In the genomic region with DNA sequence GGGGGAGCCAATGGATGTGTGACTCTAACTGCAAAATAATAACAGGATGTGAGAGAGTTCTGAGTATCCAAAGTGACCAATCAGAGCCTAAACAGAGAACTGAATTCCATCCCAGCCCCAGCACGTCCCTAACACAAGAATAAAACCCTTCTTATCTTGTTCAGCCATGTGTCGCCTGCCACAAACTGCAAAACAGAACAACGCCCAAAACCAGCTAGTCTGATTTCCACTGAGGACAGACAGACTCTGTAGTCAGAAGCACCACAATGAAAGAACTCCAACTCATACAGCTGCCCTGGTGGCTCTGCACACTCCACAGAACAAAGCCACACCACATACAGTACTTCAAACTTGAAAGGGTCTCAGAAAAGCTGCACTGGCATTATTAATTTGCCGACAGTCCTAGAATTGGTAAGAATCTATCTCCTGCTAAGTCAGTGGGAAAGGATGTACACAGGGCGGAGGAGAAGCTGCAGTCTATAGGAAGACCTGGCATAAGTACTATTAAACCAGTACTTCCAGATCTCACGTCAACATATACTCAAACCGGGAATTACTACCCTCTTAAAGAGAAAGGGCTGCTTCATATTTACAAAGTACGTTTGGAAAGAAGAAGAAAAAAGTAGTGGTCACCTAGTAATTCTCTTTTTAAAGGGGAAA, we compare ENCODE assay signal across 7 mouse cellular contexts. TPM values are rescaled to one million over a fixed set of nuclear protein-coding genes. Genes with fewer than 3 reads are reported as not detected.
DNase-seq lines count a peak whose midpoint lies in the region; ATAC-seq and TF ChIP-seq lines count a peak whose summit lies in the region.

No protein-coding gene starts in this region.

- no peaks in the 10 kb centered on the region for H3K36me3 ChIP-seq in embryonic facial prominence, embryonic 14.5 days (ENCODE audit: control insufficient read depth, insufficient read depth, low read length)
- no peaks in the 10 kb centered on the region for H3K36me3 ChIP-seq in hindbrain, postnatal 0 days (ENCODE audit: insufficient read depth, low read length)
- H3K36me3 ChIP-seq in midbrain, embryonic 13.5 days: no peaks in the 10 kb centered on the region

- peak overlapping the region; percentile 35 for H3K27ac ChIP-seq in brown adipose tissue, adult 24 weeks (replicated peaks; ENCODE audit: low read depth, low read length)
- no peak overlapping the region for H3K27ac ChIP-seq in embryonic facial prominence, embryonic 14.5 days (replicated peaks; ENCODE audit: low read depth, low read length)
- no peak overlapping the region for H3K27ac ChIP-seq in hindbrain, postnatal 0 days
- H3K27ac ChIP-seq in midbrain, embryonic 13.5 days: no peak overlapping the region

- WGBS in embryonic facial prominence, embryonic 14.5 days: 76% methylated on average over 8 of the region's 8 CpGs
- 70% methylated on average over 8 of the region's 8 CpGs for WGBS in hindbrain, postnatal 0 days
- 70% methylated on average over 8 of the region's 8 CpGs for WGBS in midbrain, embryonic 13.5 days

- TF ChIP-seq CTCF in hindbrain, postnatal 0 days (IDR thresholded peaks at IDR 0.05; ENCODE audit: low read depth): no peak

- H3K27me3 ChIP-seq in embryonic facial prominence, embryonic 14.5 days (replicated peaks; ENCODE audit: control insufficient read depth, insufficient read depth, low read length): no peaks in the 10 kb centered on the region
- no peaks in the 10 kb centered on the region for H3K27me3 ChIP-seq in hindbrain, postnatal 0 days (ENCODE audit: insufficient read depth, low read length)
- no peaks in the 10 kb centered on the region for H3K27me3 ChIP-seq in midbrain, embryonic 13.5 days

- peak overlapping the region; percentile 19; the same call in 1 of the 2 replicates for H3K9ac ChIP-seq in embryonic facial prominence, embryonic 14.5 days (ENCODE audit: low read depth, low read length)
- H3K9ac ChIP-seq in hindbrain, postnatal 0 days (replicated peaks; ENCODE audit: low read length): no peak overlapping the region
- H3K9ac ChIP-seq in midbrain, embryonic 13.5 days (replicated peaks): no peak overlapping the region

- peak overlapping the region; percentile 26 for H3K4me3 ChIP-seq in brown adipose tissue, adult 24 weeks (ENCODE audit: insufficient read depth, low read depth, low read length)
- peak overlapping the region; percentile 78; the same call in 1 of the 2 replicates for H3K4me3 ChIP-seq in embryonic facial prominence, embryonic 14.5 days (ENCODE audit: low read depth, low read length)
- 0 out of 2 replicates have a peak overlapping the region, but pooled peaks have one; percentile 2 for H3K4me3 ChIP-seq in hindbrain, postnatal 0 days (ENCODE audit: low read length)
- H3K4me3 ChIP-seq in midbrain, embryonic 13.5 days (replicated peaks): no peak overlapping the region

- H3K9me3 ChIP-seq in embryonic facial prominence, embryonic 14.5 days (ENCODE audit: control insufficient read depth, low read length): no peaks in the 10 kb centered on the region
- H3K9me3 ChIP-seq in hindbrain, postnatal 0 days (ENCODE audit: low read length): no peaks in the 10 kb centered on the region
- H3K9me3 ChIP-seq in midbrain, embryonic 13.5 days: no peaks in the 10 kb centered on the region

- peak; percentile 4 for DNase-seq in embryonic facial prominence, embryonic 14.5 days (ENCODE audit: low spot score)
- no peak for DNase-seq in hindbrain, postnatal 0 days (ENCODE audit: low spot score)
- no peak for DNase-seq in ovary, postnatal 14 days (ENCODE audit: low spot score)
- no peak for DNase-seq in urinary bladder, postnatal 25 days (ENCODE audit: low spot score)
- no peak for DNase-seq in thymus, postnatal 0 days (ENCODE audit: low spot score)

- H3K4me1 ChIP-seq in brown adipose tissue, adult 24 weeks (ENCODE audit: control insufficient read depth, insufficient read depth, insufficient read length, low read length): peaks cover 13% of the 10 kb centered on the region
- H3K4me1 ChIP-seq in embryonic facial prominence, embryonic 14.5 days (ENCODE audit: control insufficient read depth, insufficient read depth, low read length): peaks cover 24% of the 10 kb centered on the region
- H3K4me1 ChIP-seq in hindbrain, postnatal 0 days (ENCODE audit: insufficient read depth, low read length): peaks cover 11% of the 10 kb centered on the region
- H3K4me1 ChIP-seq in midbrain, embryonic 13.5 days (replicated peaks): peaks cover 47% of the 10 kb centered on the region

- ATAC-seq in embryonic facial prominence, embryonic 14.5 days (ENCODE audit: low read depth): no peak
- ATAC-seq in hindbrain, postnatal 0 days: no peak
- no peak for ATAC-seq in midbrain, embryonic 13.5 days

- H3K4me2 ChIP-seq in embryonic facial prominence, embryonic 14.5 days (ENCODE audit: low read depth, low read length): peak overlapping the region; percentile 83
- H3K4me2 ChIP-seq in hindbrain, postnatal 0 days (ENCODE audit: low read depth, low read length): peak overlapping the region; percentile 91
- H3K4me2 ChIP-seq in midbrain, embryonic 13.5 days (replicated peaks): peak overlapping the region; percentile 96; the same call in 1 of the 2 replicates

RNA-seq across cellular contexts. Expression of a gene that starts 5.0 kb away (rescaled TPM):
- polyA plus RNA-seq in brown adipose tissue, adult 24 weeks (2012; ENCODE audit: insufficient read depth, insufficient read length, missing spikeins): 47.7 and 58.9 TPM in 2 replicates
- 14.0 and 15.5 TPM in 2 replicates for polyA plus RNA-seq in embryonic facial prominence, embryonic 14.5 days (2014; fragmentation: Nextera tagmentation; extraction: Ambion mirVana)
- 86.0 and 116 TPM in 2 replicates for total RNA-seq in hindbrain, postnatal 0 days (2014; rRNA removed)
- polyA plus RNA-seq in hindbrain, postnatal 0 days (2015; fragmentation: Nextera tagmentation; extraction: Ambion mirVana): 14.0 and 14.9 TPM in 2 replicates
- polyA plus RNA-seq in midbrain, embryonic 13.5 days (2015; fragmentation: Nextera tagmentation; extraction: Ambion mirVana): 20.9 and 21.2 TPM in 2 replicates
- polyA plus RNA-seq in thymus, postnatal 0 days (2015; fragmentation: Nextera tagmentation; extraction: Ambion mirVana): 2.2 and 3.1 TPM in 2 replicates

RNA-seq across cellular contexts. Expression of a gene that starts 14.3 kb away (rescaled TPM):
- polyA plus RNA-seq in brown adipose tissue, adult 24 weeks (2012; ENCODE audit: insufficient read depth, insufficient read length, missing spikeins): 1.6 and 2.5 TPM in 2 replicates
- polyA plus RNA-seq in embryonic facial prominence, embryonic 14.5 days (2014; fragmentation: Nextera tagmentation; extraction: Ambion mirVana): 5.7 and 7.8 TPM in 2 replicates
- 11.6 and 14.4 TPM in 2 replicates for total RNA-seq in hindbrain, postnatal 0 days (2014; rRNA removed)
- 8.4 and 8.8 TPM in 2 replicates for polyA plus RNA-seq in hindbrain, postnatal 0 days (2015; fragmentation: Nextera tagmentation; extraction: Ambion mirVana)
- 10.5 and 11.1 TPM in 2 replicates for polyA plus RNA-seq in midbrain, embryonic 13.5 days (2015; fragmentation: Nextera tagmentation; extraction: Ambion mirVana)
- 0.29 and 1.1 TPM in 2 replicates for polyA plus RNA-seq in thymus, postnatal 0 days (2015; fragmentation: Nextera tagmentation; extraction: Ambion mirVana)
